Comparison of ENCODE assay signal across 8 mouse cellular contexts in the genomic region with DNA sequence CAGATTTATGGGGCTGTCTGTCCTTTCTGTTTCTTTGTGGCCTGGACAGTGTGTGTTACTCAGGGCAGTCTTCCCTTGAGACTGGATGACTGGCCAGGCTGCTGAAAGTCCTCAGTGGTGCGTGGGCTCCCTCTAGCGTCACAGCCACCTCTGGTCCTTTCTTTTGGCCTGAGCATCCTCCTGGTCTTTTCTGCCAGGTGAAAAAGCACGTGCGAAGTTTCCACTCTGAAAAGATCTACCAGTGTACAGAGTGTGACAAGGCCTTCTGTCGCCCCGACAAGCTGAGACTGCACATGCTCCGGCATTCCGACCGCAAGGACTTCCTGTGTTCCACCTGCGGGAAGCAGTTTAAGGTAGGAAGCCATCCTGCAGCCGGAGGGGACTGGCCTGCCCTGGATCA. TPM values are rescaled to one million over a fixed set of nuclear protein-coding genes. Genes with fewer than 3 reads are reported as not detected.
DNase-seq lines count a peak whose midpoint lies in the region; ATAC-seq and TF ChIP-seq lines count a peak whose summit lies in the region.

No protein-coding gene starts in this region.

- H3K27me3 ChIP-seq in heart, adult 2 months (ENCODE audit: control insufficient read depth, insufficient read depth, low read length): no peaks in the 10 kb centered on the region
- no peaks in the 10 kb centered on the region for H3K27me3 ChIP-seq in heart, embryonic 12.5 days (replicated peaks)
- no peaks in the 10 kb centered on the region for H3K27me3 ChIP-seq in kidney, adult 2 months (replicated peaks; ENCODE audit: control insufficient read depth, insufficient read depth, low read length)
- H3K27me3 ChIP-seq in limb, embryonic 10.5 days (ENCODE audit: low read depth, poor library complexity, severe bottlenecking): no peaks in the 10 kb centered on the region

- H3K4me3 ChIP-seq in heart, adult 2 months: no peak overlapping the region
- H3K4me3 ChIP-seq in heart, embryonic 12.5 days: no peak overlapping the region
- no peak overlapping the region for H3K4me3 ChIP-seq in cortical plate, adult 2 months (ENCODE audit: insufficient read depth, low read length)
- no peak overlapping the region for H3K4me3 ChIP-seq in kidney, adult 2 months (ENCODE audit: insufficient read depth, low read depth, low read length)
- H3K4me3 ChIP-seq in limb, embryonic 10.5 days: no peak overlapping the region

- TF ChIP-seq CTCF in heart, adult 2 months (IDR thresholded peaks at IDR 0.05): peak; percentile 95
- peak; percentile 94 for TF ChIP-seq CTCF in cortical plate, adult 2 months (IDR thresholded peaks at IDR 0.05; ENCODE audit: extremely low read depth, insufficient read depth, low read length)
- peak; percentile 98 for TF ChIP-seq CTCF in kidney, adult 2 months (conservative IDR thresholded peaks at IDR 0.05; ENCODE audit: insufficient read depth, insufficient read length, low read depth, low read length)

- no peaks in the 10 kb centered on the region for H3K9me3 ChIP-seq in heart, embryonic 12.5 days (replicated peaks)
- no peaks in the 10 kb centered on the region for H3K9me3 ChIP-seq in limb, embryonic 10.5 days (replicated peaks)

- ATAC-seq in heart, embryonic 12.5 days (ENCODE audit: insufficient number of reproducible peaks, low FRiP score): no peak
- peak; percentile 82; the same call in 1 of the 2 replicates for ATAC-seq in monocyte, adult 5-6 weeks (replicated peaks; ENCODE audit: insufficient number of reproducible peaks, low FRiP score, low TSS enrichment, poor library complexity, severe bottlenecking)

- peaks cover 1% of the 10 kb centered on the region; the same call in 1 of the 2 replicates for H3K4me1 ChIP-seq in heart, adult 2 months (ENCODE audit: control insufficient read depth, insufficient read depth, low read length)
- no peaks in the 10 kb centered on the region for H3K4me1 ChIP-seq in heart, embryonic 12.5 days (replicated peaks)
- H3K4me1 ChIP-seq in cortical plate, adult 2 months (ENCODE audit: control insufficient read depth, insufficient read depth, low read length): no peaks in the 10 kb centered on the region
- no peaks in the 10 kb centered on the region for H3K4me1 ChIP-seq in kidney, adult 2 months (ENCODE audit: control insufficient read depth, insufficient read depth, low read length)
- no peaks in the 10 kb centered on the region for H3K4me1 ChIP-seq in limb, embryonic 10.5 days

- WGBS in heart, adult 2 months: 62% methylated on average over 11 of the region's 11 CpGs
- WGBS in heart, embryonic 12.5 days: 67% methylated on average over 11 of the region's 11 CpGs
- WGBS in kidney, adult 2 months: 68% methylated on average over 11 of the region's 11 CpGs
- WGBS in limb, embryonic 10.5 days: 74% methylated on average over 11 of the region's 11 CpGs

- no peak for TF ChIP-seq POLR2A in heart, adult 2 months (IDR thresholded peaks at IDR 0.05; ENCODE audit: insufficient read depth, low read depth, low read length)
- TF ChIP-seq POLR2A in cortical plate, adult 2 months (IDR thresholded peaks at IDR 0.05; ENCODE audit: extremely low read depth, insufficient read depth, low read length): no peak
- TF ChIP-seq POLR2A in kidney, adult 2 months (IDR thresholded peaks at IDR 0.05; ENCODE audit: low read depth, low read length): no peak

- intact Hi-C loops in heart, adult 2 months (cut with DNase I): loop anchor here (1.0 to 5.0 kb wide), 2 partner anchors 142 to 198 kb away; no protein-coding TSS in a partner anchor
- intact Hi-C loops in gastrocnemius, postnatal 36 days (cut with DNase I): loop anchor here (2.0 kb wide), 1 partner anchor 198 kb away; no protein-coding TSS in a partner anchor

- H3K9ac ChIP-seq in heart, adult 2 months (ENCODE audit: low read depth, low read length): no peak overlapping the region
- no peak overlapping the region for H3K9ac ChIP-seq in heart, embryonic 12.5 days

- H3K4me2 ChIP-seq in heart, embryonic 12.5 days: no peak overlapping the region

- no peak overlapping the region for H3K27ac ChIP-seq in heart, adult 2 months
- no peak overlapping the region for H3K27ac ChIP-seq in heart, embryonic 12.5 days (ENCODE audit: poor library complexity, severe bottlenecking)
- H3K27ac ChIP-seq in cortical plate, adult 2 months (ENCODE audit: insufficient read depth, low read length): no peak overlapping the region
- no peak overlapping the region for H3K27ac ChIP-seq in kidney, adult 2 months (ENCODE audit: insufficient read depth, low read depth, low read length)
- no peak overlapping the region for H3K27ac ChIP-seq in limb, embryonic 10.5 days

- peak; percentile 65 to 81 for DNase-seq in heart, adult 2 months
- DNase-seq in gastrocnemius, postnatal 36 days: peak; percentile 49 to 69
- peak; percentile 77 for DNase-seq in kidney, adult 2 months
- peak; percentile 75 for DNase-seq in limb, embryonic 10.5 days (ENCODE audit: low spot score)
- DNase-seq in spleen, postnatal 14 days (ENCODE audit: low spot score in 2 of 2): peak; percentile 15 to 46

- H3K79me2 ChIP-seq in heart, adult 2 months (replicated peaks; ENCODE audit: control insufficient read depth, insufficient read depth, low read length): no peaks in the 10 kb centered on the region

- TF ChIP-seq EP300 in heart, adult 2 months (IDR thresholded peaks at IDR 0.05; ENCODE audit: insufficient read depth, low read depth, low read length): peak; percentile 83; the same call in 1 of the 2 replicates

- no peaks in the 10 kb centered on the region for H3K36me3 ChIP-seq in heart, adult 2 months (ENCODE audit: control insufficient read depth, insufficient read depth, low read length)
- peaks cover 17% of the 10 kb centered on the region for H3K36me3 ChIP-seq in heart, embryonic 12.5 days
- no peaks in the 10 kb centered on the region for H3K36me3 ChIP-seq in kidney, adult 2 months (ENCODE audit: control insufficient read depth, insufficient read depth, low read length)
- peaks cover 22% of the 10 kb centered on the region for H3K36me3 ChIP-seq in limb, embryonic 10.5 days

RNA-seq across cellular contexts. Expression of a gene that starts 37.1 kb away (rescaled TPM):
- 1 to 10 TPM; 8.9 to 9.1 TPM for total RNA-seq in heart, adult 2 months (2021)
- polyA plus RNA-seq in heart, adult 2 months (2012; rRNA removed): 9.9 and 12.5 TPM in 2 replicates
- polyA plus RNA-seq in heart, embryonic 12.5 days (2016; fragmentation: Nextera tagmentation; extraction: Ambion mirVana): 16.8 and 16.9 TPM in 2 replicates
- 26.9 and 28.4 TPM in 2 replicates for polyA plus RNA-seq in cortical plate, adult 2 months (2012; rRNA removed)
- total RNA-seq in gastrocnemius, postnatal 36 days (2021): 10 to 100 TPM in 1 of 2 experiments, 1 to 10 TPM in 1; 7.6 to 10.4 TPM
- polyA plus RNA-seq in kidney, adult 2 months (2012; rRNA removed): 12.4 and 13.8 TPM in 2 replicates
- polyA plus RNA-seq in limb, embryonic 10.5 days (2016; fragmentation: Nextera tagmentation; extraction: Ambion mirVana): 17.6 and 23.1 TPM in 2 replicates
- 24.2 to 56.5 TPM (median 40.6 TPM) in 3 replicates for total RNA-seq in monocyte, adult 5-6 weeks (2017)
